Mouse (Mus musculus) G1E (cell line): ENCODE measurements around the gene Tec. TPM values are rescaled to one million over a fixed set of nuclear protein-coding genes. Genes with fewer than 3 reads are reported as not detected.

ENCODE experiments used
- ATAC-seq: 2 replicates; pipeline ENCODE4 v1.8.0; 2016; ENCODE audit warnings: mild to moderate bottlenecking; ENCODE audit not compliant: insufficient number of reproducible peaks, poor library complexity, low FRiP score, severe bottlenecking; ENCODE audit errors: extremely low read depth
- DNase-seq: peaks from one replicate; pipeline ENCODE4 v3.0.0; 2012; ENCODE audit warnings: low spot score
- H3K27me3 ChIP-seq: 2 replicates; pipeline ENCODE4 v1.6.1; 2012; ENCODE audit warnings: mild to moderate bottlenecking, low read length, inconsistent platforms; ENCODE audit not compliant: insufficient read depth
- H3K36me3 ChIP-seq: replicated peaks from 2 replicates; pipeline ENCODE3; 2012; ENCODE audit warnings: mild to moderate bottlenecking, inconsistent platforms
- H3K4me1 ChIP-seq: 2 replicates; pipeline ENCODE4 v1.6.1; 2012; ENCODE audit warnings: low read depth, low read length, inconsistent platforms, mixed read lengths; ENCODE audit not compliant: insufficient read depth
- H3K4me3 ChIP-seq: 2 replicates; pipeline ENCODE4 v1.5.1; 2012; ENCODE audit warnings: low read depth, mild to moderate bottlenecking, inconsistent platforms, low read length, moderate library complexity, mixed read lengths
- H3K9me3 ChIP-seq: replicated peaks from 2 replicates; pipeline ENCODE4 v1.6.1; 2012; ENCODE audit warnings: inconsistent platforms
- CTCF ChIP-seq: IDR thresholded peaks from 2 replicates; pipeline ENCODE4 v1.5.1; 2012; ENCODE audit warnings: low read depth, low read length, inconsistent platforms, mixed read lengths
- GATA1 ChIP-seq: IDR thresholded peaks from 2 replicates; pipeline ENCODE4 v1.6.1; 2012; ENCODE audit warnings: borderline replicate concordance, low read length, inconsistent platforms, mixed read lengths
- GATA2 ChIP-seq: IDR thresholded peaks from 2 replicates; pipeline ENCODE4 v1.6.1; 2012; ENCODE audit warnings: low read depth, low read length, inconsistent platforms, borderline replicate concordance
- POLR2AphosphoS5 ChIP-seq: IDR thresholded peaks from 2 replicates; pipeline ENCODE4 v1.6.1; 2012; ENCODE audit warnings: low read depth, low read length, inconsistent platforms; ENCODE audit not compliant: insufficient replicate concordance
- TAL1 ChIP-seq: conservative IDR thresholded peaks from 2 replicates; pipeline ENCODE4 v1.6.1; 2012; ENCODE audit warnings: low read depth, low read length, inconsistent platforms, mixed read lengths
- polyA plus RNA-seq: library from polyadenylated mRNA; stranded (reverse); fragments of >175 nt; gene quantifications from 2 replicates; pipeline ENCODE4 v1.2.3, GENCODE M21; 2012
- total RNA-seq, 2 experiments: library from RNA; stranded (forward) in 1 of 2; stranded (reverse) in 1 of 2; fragments of 200-1000 nt in 1 of 2; fragments of >200 nt in 1 of 2; fragmentation: Nextera tagmentation in 1 of 2; gene quantifications; 2 replicates each; pipeline ENCODE4 v1.2.3; 2014 to 2017

Tec gene
- total and polyA plus RNA-seq, 3 experiments: 2.9 to 91.6 (median 45.7) TPM

DNA sequence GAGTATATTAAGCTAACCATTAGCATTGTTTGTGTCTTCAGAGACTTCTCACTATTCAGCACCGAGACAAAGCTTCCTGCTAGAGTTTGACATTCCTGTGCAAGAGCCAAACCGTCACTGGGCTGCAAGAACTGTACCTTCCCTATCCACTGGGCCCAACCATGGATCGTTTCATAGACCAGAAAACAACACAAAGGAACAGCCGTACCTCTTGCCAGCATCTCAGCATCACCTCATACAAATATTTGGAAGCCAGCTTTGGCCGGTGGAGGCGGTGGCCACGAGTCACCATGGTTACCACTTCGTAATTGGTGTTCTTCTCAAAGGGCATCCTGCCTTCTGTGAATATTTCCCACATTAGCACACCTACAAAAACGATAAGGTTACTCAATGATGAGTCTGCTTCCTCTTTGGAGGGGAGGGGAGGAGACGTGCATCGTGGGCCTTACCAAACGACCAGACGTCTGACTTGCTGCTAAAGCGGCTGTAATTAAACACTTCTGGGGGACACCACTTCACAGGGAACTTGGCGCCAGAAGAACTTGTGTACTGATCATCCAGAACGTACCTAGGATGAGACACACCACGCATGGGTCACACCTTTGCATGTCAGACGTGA is 111.0 kb downstream of the Tec start:
- ATAC-seq (no peak), DNase-seq (no peak)
- Histone ChIP-seq H3K4me1 (peaks cover 59% of the 10 kb centered on the region), H3K4me3 (no peak overlapping the region), H3K27me3 (no peaks in the 10 kb centered on the region), H3K36me3 (peaks cover 59% of the 10 kb centered on the region), H3K9me3 (no peaks in the 10 kb centered on the region)
- no peak for TF ChIP-seq POLR2AphosphoS5
- TF ChIP-seq GATA1: no peak
- no peak for TF ChIP-seq GATA2
- TF ChIP-seq CTCF: no peak
- TF ChIP-seq TAL1: no peak

- no peak for ATAC-seq
- H3K27me3 ChIP-seq: no peaks in the 10 kb centered on the region
- TF ChIP-seq TAL1: no peak
- TF ChIP-seq POLR2AphosphoS5: no peak
- no peak for TF ChIP-seq GATA2
- TF ChIP-seq CTCF: no peak
- TF ChIP-seq GATA1: no peak
- no peak for DNase-seq
- peaks cover 52% of the 10 kb centered on the region for H3K4me1 ChIP-seq
- no peak overlapping the region for H3K4me3 ChIP-seq
- H3K9me3 ChIP-seq: no peaks in the 10 kb centered on the region
- H3K36me3 ChIP-seq: peaks cover 50% of the 10 kb centered on the region
Measured at GRCm38 (mm10) chr5:72755941-72756340, 112.3 kb downstream of the Tec start.

- TF ChIP-seq TAL1 (no peak), GATA1 (no peak), GATA2 (no peak), CTCF (no peak), POLR2AphosphoS5 (no peak)
- Histone ChIP-seq H3K4me3 (no peak overlapping the region), H3K36me3 (peaks cover 47% of the 10 kb centered on the region), H3K9me3 (no peaks in the 10 kb centered on the region), H3K27me3 (no peaks in the 10 kb centered on the region), H3K4me1 (peaks cover 49% of the 10 kb centered on the region)
- DNase-seq (no peak), ATAC-seq (no peak)
Measured at GRCm38 (mm10) chr5:72755035-72755434, 113.2 kb downstream of the Tec start.

DNA sequence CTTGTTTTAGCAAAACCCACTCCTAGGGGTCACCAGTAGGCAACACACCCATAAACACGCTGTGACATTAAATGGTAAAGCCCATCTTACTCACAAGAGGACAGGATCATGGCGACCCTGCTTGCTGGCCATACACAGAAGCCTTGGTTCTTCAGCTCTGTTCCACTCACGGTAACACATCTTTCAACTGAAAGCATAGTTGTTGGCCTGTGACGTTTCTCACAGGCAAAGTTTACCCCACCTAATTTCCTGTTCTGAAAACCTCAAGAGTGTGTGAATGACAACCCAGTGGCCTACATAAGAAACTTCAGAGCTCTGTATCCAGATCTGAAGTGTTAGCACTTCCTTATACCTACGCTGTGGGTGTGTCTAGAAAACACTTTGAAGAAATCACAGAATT is 115.7 kb downstream of the Tec start, which contains the start of gene Txk:
Txk (minus strand) TSS at position 193 of the 400 bp plus-strand sequence.
- H3K9me3 ChIP-seq: no peaks in the 10 kb centered on the region
- H3K4me3 ChIP-seq: no peak within 1 kb of the TSS
- no peaks in the 10 kb centered on the region for H3K27me3 ChIP-seq
- H3K36me3 ChIP-seq: peaks cover 36% of the 10 kb centered on the region
- no peak for ATAC-seq
- no peak for DNase-seq
- H3K4me1 ChIP-seq: peaks cover 47% of the 10 kb centered on the region
- TF ChIP-seq GATA2 (no peak), POLR2AphosphoS5 (no peak), TAL1 (no peak), GATA1 (no peak), CTCF (no peak)

DNA sequence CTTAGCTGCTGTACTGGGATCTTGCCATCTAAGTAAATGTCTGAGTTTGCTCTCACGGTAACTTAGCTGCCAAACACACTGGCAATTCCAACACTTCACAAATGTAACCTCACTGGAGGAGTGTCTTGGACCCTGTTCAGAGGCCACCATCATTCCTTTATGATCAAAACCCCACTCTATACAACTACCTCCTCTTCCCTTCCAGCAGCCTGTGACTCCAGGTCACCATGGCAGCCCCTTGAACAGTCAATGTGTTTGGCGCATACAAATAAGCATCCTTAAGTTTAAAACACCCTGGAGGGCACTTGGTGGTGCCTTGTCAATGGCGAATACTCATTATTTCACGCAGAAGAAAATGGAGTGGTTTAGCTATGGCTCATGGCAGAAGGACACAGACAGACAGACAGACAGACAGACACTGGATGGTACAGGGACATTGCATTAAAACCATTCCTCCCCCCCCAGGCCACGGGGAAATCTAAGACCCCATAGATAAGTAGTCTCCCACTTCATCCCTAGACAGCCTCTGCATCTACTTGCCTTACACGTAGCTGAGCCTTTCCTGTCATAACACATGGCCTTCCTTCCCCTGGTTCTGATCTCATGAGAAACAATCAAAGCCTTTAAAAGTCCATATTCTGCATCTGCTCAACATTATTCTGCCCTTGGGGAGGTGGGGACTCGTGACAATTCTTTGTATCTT is 117.1 kb downstream of the Tec start:
- ATAC-seq: no peak
- Histone ChIP-seq H3K4me3 (no peak overlapping the region), H3K4me1 (peaks cover 46% of the 10 kb centered on the region), H3K9me3 (no peaks in the 10 kb centered on the region), H3K27me3 (no peaks in the 10 kb centered on the region), H3K36me3 (peaks cover 23% of the 10 kb centered on the region)
- TF ChIP-seq GATA1 (no peak), POLR2AphosphoS5 (no peak), TAL1 (no peak), CTCF (no peak), GATA2 (no peak)
- DNase-seq: no peak

- ATAC-seq: no peak
- Histone ChIP-seq H3K9me3 (no peaks in the 10 kb centered on the region), H3K4me1 (peaks cover 48% of the 10 kb centered on the region), H3K36me3 (peaks cover 15% of the 10 kb centered on the region), H3K4me3 (no peak overlapping the region), H3K27me3 (no peaks in the 10 kb centered on the region)
- no peak for DNase-seq
- TF ChIP-seq GATA1: no peak
- no peak for TF ChIP-seq GATA2
- TF ChIP-seq CTCF: no peak
- TF ChIP-seq TAL1: no peak
- TF ChIP-seq POLR2AphosphoS5: no peak
Measured at GRCm38 (mm10) chr5:72750226-72750625, 118.1 kb downstream of the Tec start.
